Mouse (Mus musculus): ENCODE data around the gene Rbm41.
A peak's percentile ranks its signal among the peaks of the same experiment; 100 is the strongest.

Gene Rbm41

DNA sequence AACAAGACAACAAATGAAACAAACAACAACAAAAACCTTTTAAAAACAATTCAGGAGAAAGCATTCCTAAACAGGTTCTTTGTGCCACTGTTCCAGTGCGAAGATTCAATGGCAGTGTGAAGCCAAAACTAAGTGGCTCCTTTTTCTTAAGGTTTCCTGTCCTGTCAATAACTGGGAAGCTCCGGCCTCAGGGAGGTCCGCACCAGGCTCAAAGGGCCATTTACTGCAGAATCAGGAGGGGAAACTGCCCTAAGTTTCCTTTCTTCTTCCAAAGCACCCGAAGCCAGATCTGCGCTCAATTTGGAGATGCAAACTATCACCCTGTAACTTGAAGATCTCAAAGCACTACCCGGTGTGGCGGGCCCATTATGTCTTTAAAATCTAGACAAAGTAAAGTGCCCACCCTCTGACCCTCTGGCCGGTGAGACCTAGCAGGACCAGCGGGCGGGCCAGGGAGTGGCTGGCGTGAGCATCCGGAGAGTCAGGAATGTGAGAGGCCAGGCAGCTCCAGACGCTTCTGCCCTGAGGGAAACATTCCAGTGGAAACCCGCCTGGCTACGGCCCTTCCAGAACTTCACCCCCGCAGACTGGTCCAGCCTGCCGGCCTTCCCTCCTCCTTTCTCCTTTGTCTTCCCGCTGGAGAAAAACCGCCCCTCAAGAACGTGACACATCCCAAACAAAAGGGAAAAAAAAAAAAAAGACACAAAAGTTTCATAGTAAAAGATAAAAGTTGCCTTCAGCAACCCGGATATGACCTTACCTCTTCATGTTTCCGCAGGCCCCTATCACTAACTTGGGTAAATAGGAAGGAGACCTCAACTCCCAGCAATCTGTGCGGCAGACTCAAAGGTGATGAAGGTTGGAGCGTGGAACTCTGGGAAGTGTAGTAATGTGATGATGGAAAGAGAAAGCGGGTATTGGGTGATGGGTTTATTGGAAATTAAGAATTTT is at the start of gene Rbm41:
Rbm41 (minus strand) TSS at position 856 of the 951 bp plus-strand sequence.
- DNase-seq = peak; percentile 57

DNA sequence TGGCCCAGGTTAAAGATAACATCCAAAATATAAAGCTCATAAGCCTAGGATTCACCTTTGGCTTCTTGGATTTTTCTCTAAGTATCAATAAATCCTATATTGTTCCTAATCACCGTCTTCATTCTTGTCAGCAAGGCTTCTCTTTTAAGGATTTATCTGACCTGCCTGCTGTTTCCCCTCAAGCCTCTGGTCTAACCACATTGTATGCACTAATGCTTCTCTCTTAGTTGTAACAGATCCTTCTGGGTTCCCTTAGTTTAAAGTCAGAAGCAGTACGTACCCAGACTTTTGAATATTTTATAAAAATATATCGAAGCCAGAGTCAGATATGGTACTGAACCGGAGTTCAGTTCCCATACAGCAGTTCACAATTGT is 283 bp upstream of the Rbm41 start:
- DNase-seq = no peak

DNA sequence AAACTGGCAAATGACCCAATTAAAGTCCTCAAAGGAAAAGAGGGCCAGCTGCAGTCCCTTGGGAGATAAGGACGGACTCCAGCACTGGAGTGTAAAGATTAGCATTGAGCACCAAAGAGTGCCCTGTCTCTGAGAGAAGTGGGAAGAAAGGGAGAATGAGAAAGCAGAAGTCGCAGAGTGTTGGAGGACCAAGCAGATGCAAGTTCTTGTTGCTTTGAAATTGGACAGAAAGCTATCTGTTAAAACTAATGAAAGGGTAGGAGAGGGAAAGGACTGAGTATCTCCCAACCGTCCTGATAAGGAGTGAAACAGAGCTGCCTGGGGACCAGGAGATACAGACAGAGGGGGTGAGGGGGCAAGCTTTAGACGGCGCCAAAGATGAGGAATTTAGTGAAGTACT is 16.3 kb downstream of the Rbm41 start:
- DNase-seq = no peak

DNA sequence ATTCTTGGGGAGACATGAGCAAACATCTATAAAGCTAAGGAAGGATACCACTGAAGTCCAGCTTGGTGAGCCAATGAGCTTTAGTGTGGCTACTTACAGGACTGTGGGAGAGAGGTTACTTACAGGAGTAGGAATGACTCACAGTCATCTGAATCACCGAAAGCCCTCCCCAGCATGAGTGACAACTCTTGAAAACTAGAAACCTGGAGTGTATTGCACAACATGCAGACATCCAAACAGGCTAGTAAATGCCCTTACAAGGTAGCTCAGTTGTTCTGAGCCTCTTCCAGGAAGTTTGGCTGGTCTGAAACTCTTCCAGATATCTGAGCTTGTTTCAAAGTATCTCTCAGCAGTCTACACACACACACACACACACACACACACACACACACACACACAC is 64.9 kb downstream of the Rbm41 start:
- DNase-seq = no peak

DNA sequence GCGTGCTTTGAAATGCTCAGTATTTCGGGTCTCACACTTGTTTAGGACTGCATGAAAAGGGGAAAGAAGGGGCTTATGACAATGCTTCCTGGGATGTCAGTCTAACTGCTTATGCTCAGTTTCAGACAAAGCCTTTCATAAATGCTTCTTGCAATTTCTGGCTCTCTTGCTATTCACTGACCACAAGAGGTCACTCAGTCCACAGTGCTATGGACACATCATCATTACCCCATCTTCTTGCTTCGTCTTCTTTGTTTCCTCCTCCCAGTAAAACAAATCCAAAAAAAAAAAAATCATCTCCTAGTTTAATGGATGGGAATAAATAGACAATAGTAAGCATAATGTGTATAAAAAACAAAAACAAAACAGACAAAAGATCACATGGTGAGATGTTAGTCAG is 65.9 kb downstream of the Rbm41 start:
- no peak for DNase-seq

DNA sequence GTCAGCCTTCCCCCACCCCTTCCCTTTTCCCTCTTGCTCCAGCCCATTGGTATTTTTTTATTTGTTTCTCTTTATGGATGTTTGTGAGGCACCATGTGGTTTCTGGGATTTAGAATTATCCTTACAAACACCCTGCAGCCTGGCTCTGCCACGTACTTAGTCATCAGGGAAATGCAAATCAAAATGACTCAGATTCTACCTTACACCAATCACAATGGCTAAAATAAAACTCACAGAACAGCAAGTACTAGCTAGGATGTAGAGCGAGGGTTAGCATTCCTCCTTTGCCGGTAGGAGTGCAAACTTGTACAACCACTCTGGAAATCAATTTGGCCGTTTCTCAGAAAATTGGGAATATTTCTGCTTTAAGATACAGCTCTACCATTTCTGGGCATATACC is 77.8 kb downstream of the Rbm41 start:
- no peak for DNase-seq

DNA sequence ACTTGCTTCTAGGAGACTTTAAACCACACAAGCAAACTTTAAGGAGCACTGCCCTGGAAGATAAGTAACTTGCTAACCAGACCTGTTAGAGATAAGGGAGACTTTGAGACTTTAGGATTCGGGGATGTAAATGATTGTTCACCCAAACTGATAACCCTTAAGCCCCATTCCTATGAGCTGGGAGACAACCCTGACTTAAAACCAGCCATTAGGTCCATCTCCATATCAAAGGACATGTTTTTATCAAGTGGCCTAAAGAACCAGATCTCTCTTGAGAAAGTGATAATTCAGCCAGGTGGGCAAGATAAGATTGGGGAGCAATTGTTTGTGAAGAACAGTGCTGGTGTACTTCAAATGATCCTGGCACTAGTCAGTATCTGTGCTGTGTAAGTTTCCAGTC is 107.0 kb downstream of the Rbm41 start:
- no peak for DNase-seq

DNA sequence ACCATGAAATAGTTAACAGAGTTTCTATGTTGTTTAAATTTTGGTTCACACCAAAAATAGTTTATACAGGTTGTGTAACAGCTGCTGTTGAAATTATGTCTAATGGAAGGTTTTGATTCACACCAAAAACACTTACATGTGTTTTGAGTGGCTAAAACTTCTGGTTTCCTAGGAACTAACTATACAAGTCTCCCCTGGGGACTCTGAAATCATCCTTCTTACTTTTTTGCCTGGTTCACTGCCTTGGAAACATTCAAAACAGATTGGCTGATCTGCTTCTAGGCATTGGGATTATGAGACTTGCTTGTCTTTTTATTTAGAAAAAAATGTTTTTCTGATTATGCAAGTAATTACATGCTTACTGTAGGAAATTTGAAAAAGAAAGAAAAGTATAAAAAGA is 115.2 kb downstream of the Rbm41 start:
- DNase-seq = no peak

DNA sequence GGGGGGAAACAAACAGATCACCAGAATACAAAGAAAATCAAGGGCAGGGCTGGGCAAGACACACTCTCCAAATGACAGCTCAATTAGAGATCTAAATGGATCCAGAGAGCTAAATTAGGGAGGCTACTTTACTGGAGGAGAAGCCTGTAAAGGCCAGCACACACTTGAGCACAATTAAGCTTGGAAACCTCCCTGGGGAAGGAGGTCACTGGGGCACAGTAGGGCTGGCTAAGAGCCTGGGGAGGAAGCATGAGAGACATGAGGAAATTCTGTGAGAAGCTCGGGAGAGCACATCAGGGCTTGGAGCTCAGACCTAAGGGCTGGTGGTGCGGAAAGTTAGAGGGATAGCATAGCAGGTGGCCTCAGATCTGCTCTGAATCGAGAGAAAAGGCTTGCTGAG is 120.5 kb downstream of the Rbm41 start:
- DNase-seq = no peak

DNA sequence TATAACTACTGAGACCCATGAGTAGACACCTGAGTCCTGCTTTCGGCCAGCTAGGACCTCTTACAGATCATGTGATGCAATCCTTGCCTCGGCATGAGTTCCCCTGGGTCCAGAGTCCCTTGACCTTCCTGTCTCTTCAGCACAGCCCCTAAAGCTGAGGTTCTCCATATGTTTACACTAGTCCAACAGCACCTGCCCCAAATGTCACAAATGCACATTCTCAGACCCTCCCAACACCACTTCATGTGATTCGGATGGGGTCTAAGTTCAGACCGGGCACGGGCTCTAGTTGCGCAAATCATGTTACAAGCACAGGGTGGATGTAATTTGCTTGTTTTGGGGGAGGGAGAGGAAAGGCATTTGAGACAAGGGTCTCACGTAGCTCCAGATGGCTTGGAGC is 121.3 kb downstream of the Rbm41 start:
- no peak for DNase-seq

DNA sequence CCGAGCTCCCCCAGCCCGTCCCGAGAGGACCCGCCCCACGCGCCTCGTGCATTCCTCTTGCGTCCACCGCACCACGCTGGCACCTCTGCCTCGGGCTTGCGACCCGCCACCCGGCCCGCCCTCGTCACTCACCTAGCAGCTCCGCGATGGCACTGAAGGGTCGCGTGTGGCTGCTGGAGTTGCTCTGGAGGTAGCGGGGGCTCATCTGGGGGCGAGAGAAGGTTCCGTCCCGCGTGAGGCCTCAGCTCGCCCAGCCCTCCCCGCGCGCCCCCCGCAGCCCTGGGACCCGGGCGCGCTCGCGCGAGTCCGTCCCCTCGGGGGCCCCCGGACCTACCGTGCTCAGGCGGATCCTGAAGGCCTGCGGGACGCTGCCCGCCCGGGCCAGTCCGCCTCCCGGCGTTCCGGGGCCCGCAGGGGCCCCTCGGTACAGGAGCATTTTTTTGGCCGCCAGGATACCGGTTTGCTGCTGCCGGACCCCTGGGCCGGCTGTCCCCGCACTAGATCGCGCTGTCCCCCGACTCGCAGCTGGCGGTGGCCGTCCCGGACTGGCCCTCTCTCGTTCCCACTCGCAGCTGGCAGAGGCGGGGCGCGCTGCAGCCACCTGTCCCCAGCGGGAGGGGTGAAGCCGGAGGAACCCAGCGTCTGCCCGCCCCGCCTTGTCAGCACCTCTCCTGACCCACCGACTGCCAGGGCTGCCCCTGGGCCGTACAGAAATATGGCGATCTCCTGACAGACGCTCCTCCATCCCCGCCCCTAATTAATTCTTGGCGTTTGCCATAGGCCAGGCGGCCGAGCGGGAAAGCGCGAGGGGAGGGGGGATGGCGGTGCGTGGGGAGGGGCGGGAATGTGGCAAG is 127.2 kb downstream of the Rbm41 start, which contains the start of gene Morc4:
Morc4 (minus strand) TSS at position 740 of the 854 bp plus-strand sequence.
- DNase-seq = peak; percentile 60

DNA sequence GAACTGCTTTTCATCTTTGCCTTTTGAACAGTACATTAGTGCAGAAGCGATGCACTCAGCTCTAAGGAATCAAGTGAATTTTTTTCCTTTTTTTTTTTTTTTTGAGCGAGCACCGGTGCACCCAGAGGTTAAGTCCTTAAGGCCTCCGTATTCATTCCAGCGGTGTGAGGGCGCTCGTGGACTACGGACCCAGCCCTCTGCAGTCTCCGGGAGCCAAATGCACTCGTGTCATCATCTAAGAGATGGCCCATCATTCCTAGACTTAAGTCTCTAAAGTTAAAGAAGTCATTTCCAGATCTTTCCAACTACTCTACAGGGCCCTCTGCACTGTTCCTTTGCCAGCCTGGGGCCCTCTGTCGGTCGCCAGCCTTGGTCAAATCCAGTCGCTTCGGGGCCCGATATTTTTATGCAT is 128.1 kb downstream of the Rbm41 start:
- peak; percentile 55 for DNase-seq

DNA sequence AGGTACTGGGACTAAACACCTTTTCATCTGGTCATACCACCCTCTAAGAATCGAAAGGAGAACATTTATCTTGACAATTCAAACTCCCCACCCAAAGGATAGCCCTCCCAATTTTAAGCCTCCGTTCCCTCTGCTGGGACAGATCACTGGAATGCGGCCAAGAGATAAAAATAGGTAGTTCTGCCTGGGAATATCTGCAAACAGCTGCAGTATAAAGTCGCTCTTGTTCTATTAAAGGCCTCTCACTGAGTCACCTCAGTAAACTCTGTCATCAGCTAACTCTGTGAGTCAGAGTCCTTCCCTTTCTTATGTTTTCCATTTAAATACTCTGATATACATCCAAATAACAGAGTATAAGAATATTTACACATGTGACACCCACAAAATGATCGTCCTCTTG is 139.0 kb downstream of the Rbm41 start:
- no peak for DNase-seq

DNA sequence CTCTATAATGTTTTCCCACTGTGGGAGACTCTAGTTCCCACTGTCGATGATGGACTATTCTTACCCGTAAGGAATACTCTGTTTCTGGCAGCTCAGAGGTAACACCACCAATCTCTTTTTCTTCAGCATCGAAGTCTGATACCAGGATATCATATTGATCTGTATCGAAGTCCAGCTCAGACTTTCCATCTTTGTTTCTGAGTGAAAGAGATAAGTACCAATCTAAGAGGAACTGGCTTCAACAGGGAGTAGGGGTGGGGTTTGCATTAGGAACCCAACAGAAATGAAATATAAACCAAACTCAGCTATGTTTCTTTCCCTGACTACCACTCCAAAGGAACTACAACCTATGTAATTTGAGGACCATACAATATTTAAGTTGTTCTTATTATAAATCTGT is 143.6 kb downstream of the Rbm41 start:
- DNase-seq = no peak

DNA sequence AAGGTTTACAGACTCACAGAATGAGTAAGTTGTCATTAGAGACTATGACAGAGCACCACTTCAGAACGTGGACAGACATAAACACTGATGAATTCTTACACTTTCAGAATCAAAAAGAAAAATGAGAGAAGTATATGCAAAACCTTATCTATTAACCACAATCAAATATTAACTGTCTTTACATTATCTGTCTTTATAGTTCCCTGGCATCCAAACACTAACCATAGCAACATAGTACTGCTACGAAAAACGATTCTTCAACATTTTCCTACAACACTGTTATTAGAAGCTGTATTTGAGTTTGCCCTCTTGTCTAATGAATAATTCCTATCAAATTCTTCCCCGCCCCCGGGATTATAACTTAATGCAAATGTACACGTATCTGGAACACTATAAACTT is 157.3 kb downstream of the Rbm41 start:
- DNase-seq = no peak

Data from kidney, adult 9 months (tissue).